Mouse (Mus musculus): ENCODE data around the gene Gucy2c. TPM values are rescaled to one million over a fixed set of nuclear protein-coding genes. Genes with fewer than 3 reads are reported as not detected.

Gucy2c gene
- total RNA-seq, 1 experiment from 2014 or later, result 0.22 TPM

DNA sequence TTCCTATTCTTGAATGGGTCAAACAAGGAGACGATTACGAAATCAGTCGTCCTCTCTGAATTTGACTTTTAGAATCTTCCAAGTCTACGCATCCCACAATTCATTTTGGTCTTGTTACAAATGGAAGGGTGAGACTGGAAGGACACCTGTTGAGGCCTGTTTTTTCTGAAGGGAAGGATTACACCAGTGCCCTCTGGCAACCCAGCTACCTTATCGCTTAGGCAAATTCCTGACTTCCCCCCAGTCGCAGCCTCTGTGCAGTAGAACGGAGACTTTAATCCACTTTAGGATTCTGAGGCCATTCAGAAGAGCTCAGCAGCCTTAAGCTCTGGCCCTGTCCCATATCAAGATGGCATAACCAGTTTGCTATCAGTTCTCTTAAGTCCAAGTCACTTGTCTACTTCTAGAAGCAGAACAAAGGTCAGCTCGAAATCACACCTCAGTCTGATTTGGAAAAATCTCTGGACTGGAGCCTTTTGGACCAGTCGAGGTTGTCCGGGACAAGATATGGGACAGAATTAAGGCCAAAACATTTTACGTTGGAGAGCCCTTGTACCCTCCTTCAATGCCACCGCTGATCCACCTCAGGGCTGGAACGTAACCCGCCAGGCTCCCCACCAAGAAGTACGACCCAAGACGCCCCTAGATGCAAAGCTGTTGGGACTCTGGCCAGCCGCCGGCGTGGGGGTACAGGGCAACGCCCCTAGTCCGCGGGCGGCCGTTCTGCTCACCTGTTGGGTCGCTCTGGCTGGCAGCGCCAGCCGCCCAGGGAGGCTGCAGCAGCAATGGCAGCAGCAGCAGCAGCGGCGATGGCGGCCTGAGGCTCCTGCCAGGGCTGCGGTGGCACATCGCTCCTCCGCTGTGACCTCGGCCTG lies 120.5 kb downstream of the Gucy2c start:
- no peak for DNase-seq

GRCm38 (mm10) chr6:136659226-136659625 lies 122.3 kb downstream of the Gucy2c start:
- DNase-seq, result no peak

GRCm38 (mm10) chr6:136658303-136658702 lies 123.3 kb downstream of the Gucy2c start:
- no peak for DNase-seq

- DNase-seq, result no peak
Measured at GRCm38 (mm10) chr6:136655786-136656185, 125.8 kb downstream of the Gucy2c start.

GRCm38 (mm10) chr6:136654470-136654869 lies 127.1 kb downstream of the Gucy2c start:
- no peak for DNase-seq

DNA sequence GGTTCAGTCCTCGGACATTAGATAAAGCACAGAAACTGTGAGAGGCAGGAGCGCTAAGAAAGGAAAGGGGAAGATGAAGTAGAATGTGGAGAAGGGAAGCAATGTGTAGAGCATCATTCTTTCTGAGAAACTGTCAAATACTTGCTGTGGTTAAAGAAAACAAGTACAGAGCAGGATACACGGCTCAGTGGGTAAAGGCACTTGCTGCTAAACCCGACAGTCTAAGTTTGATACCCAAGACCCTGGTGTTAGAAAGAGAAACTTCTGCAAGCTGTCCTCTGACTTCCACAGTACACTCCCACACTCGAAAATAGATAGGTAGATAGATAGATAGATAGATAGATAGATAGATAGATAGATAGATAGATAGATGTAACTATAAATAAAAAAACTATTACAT lies 128.2 kb downstream of the Gucy2c start:
- DNase-seq, result no peak

GRCm38 (mm10) chr6:136650664-136651063 lies 130.9 kb downstream of the Gucy2c start:
- DNase-seq, result no peak

- DNase-seq, result no peak
Measured at GRCm38 (mm10) chr6:136647455-136647861, 134.1 kb downstream of the Gucy2c start.

Small RNA genes lying within 50 kb of the gene (microRNA-seq; reads per million reads assigned to microRNA genes)
- gene Gm44364, result 0 reads per million in 2 experiments

Other genes starting within 250 kb of the Gucy2c start
- gene Plbd1, start 119.8 kb downstream of the Gucy2c start, total RNA-seq (2021), result 101 and 110 TPM in 2 replicates
- 24.3 and 24.8 TPM in 2 replicates for gene Hist4h4, start 22.6 kb upstream of the Gucy2c start, total RNA-seq (2021)
- gene H2afj, start 26.5 kb upstream of the Gucy2c start, total RNA-seq (2021), result 124 TPM in 2 replicates
- gene BC049715, start 45.9 kb upstream of the Gucy2c start, total RNA-seq (2021), result 0.38 and 1.1 TPM in 2 replicates
- 73.4 and 79.6 TPM in 2 replicates for gene Wbp11, start 46.5 kb upstream of the Gucy2c start, total RNA-seq (2021)
- gene Smco3, start 53.7 kb upstream of the Gucy2c start, total RNA-seq (2021), result 0.22 and 0.38 TPM in 2 replicates
- 6.0 and 7.4 TPM in 2 replicates for gene Art4, start 76.0 kb upstream of the Gucy2c start, total RNA-seq (2021)
- 177 and 231 TPM in 2 replicates for gene Mgp, start 94.1 kb upstream of the Gucy2c start, total RNA-seq (2021)
- gene Erp27, start 140.4 kb upstream of the Gucy2c start, total RNA-seq (2021), result 0.30 TPM in 1 of 2 replicates, not detected in the other
- gene Pde6h, start 142.1 kb upstream of the Gucy2c start, total RNA-seq (2021), result 0.44 TPM in 1 of 2 replicates, not detected in the other
- 24.4 and 62.7 TPM in 2 replicates for gene Arhgdib, start 160.1 kb upstream of the Gucy2c start, total RNA-seq (2021)